Mouse (Mus musculus): ENCODE results near the gene Gm4869.

DNA sequence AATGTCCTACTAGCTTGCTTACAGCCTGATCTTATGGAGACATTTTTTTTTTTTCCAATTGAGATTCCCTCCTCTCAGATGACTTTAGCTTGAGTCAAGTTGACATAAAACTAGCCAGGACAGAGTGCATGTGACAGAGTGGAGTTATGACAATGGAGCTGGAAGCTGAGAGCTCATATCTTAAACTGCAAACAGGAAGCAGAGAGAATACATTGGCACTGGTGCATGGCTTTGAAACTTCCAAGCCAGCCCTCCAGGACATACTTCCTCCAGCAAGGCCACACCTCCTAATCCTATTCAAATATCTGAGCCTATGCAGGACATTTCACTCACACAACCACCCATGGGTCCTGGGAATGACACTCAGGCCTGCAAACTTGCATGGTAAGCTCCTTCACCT, 9.0 kb downstream of the Gm4869 start:
- TF ChIP-seq POLR2A (IDR thresholded peaks at IDR 0.05; ENCODE audit: borderline replicate concordance, extremely low read depth, low read depth, low read length), result no peak
- no peak for TF ChIP-seq CTCF (IDR thresholded peaks at IDR 0.05; ENCODE audit: insufficient read depth, low read length)
